Mouse (Mus musculus) liver, embryonic 14.5 days (tissue): ENCODE measurements around the gene Dexi. TPM values are rescaled to one million over a fixed set of nuclear protein-coding genes. Genes with fewer than 3 reads are reported as not detected.

Source experiments
- ATAC-seq: fragments of 200-750 bp; cut with Nextera tagmentation; 2 replicates; pipeline ENCODE4 v1.8.0; 2017; ENCODE audit warnings: moderate number of reproducible peaks, mild to moderate bottlenecking, moderate library complexity; ENCODE audit not compliant: insufficient read depth
- DNase-seq, 3 experiments: peaks; one replicate each; pipeline ENCODE4 v3.0.0-alpha.2; 2012 to 2013; ENCODE audit warnings: low read depth in 3 of 3, low spot score in 3 of 3
- H3K27ac ChIP-seq: fragments of 300-500 bp; sonication (generic); 2 replicates; pipeline ENCODE4 v1.5.1; 2014; ENCODE audit warnings: moderate library complexity, mild to moderate bottlenecking, control low read depth, inconsistent platforms
- H3K27me3 ChIP-seq: fragments of 300-500 bp; sonication (generic); 2 replicates; pipeline ENCODE4 v1.6.1; 2014; ENCODE audit warnings: mild to moderate bottlenecking, low read length, moderate library complexity; ENCODE audit not compliant: control insufficient read depth, insufficient read depth
- H3K36me3 ChIP-seq: fragments of 300-500 bp; sonication (generic); replicated peaks from 2 replicates; pipeline ENCODE4 v1.6.1; 2014; ENCODE audit warnings: low read depth; ENCODE audit not compliant: control insufficient read depth, insufficient read depth
- H3K4me1 ChIP-seq, 2 experiments: fragments of 200-500 bp in 1 of 2; fragments of 300-500 bp in 1 of 2; sonication (generic) in 1 of 2; replicated peaks; 2 replicates each; pipeline ENCODE4 v1.6.1; 2012 to 2014; ENCODE audit warnings: antibody characterized with exemption in 1 of 2, inconsistent platforms in 1 of 2, low read length in 1 of 2; ENCODE audit not compliant: control insufficient read depth in 2 of 2, insufficient read depth in 2 of 2
- H3K4me2 ChIP-seq: fragments of 300-500 bp; sonication (generic); 2 replicates; pipeline ENCODE4 v1.6.1; 2014; ENCODE audit warnings: low read depth, mild to moderate bottlenecking, control low read depth, moderate library complexity
- H3K4me3 ChIP-seq, 2 experiments: fragments of 200-500 bp in 1 of 2; fragments of 300-500 bp in 1 of 2; sonication (generic) in 1 of 2; 2 replicates each; pipeline ENCODE4 v1.5.1; 2012 to 2014; ENCODE audit warnings: low read depth in 2 of 2, low read length in 2 of 2, mild to moderate bottlenecking in 2 of 2, control low read depth in 1 of 2, inconsistent platforms in 1 of 2, moderate library complexity in 1 of 2; ENCODE audit not compliant: insufficient read depth in 1 of 2
- H3K9ac ChIP-seq: fragments of 300-500 bp; sonication (generic); replicated peaks from 2 replicates; pipeline ENCODE4 v1.6.1; 2014; ENCODE audit warnings: mild to moderate bottlenecking, control low read depth, moderate library complexity
- H3K9me3 ChIP-seq: fragments of 300-500 bp; sonication (generic); 2 replicates; pipeline ENCODE4 v1.6.1; 2016; ENCODE audit warnings: low read length, mixed read lengths; ENCODE audit not compliant: control insufficient read depth
- CTCF ChIP-seq: IDR thresholded peaks from 2 replicates; pipeline ENCODE4 v1.5.1; 2016; ENCODE audit warnings: antibody characterized with exemption, low read depth, control low read depth
- EP300 ChIP-seq: IDR thresholded peaks from 2 replicates; pipeline ENCODE4 v1.6.1; 2016; ENCODE audit warnings: antibody characterized with exemption, low read depth
- WGBS: fragments of 180-500 bp; shearing (Covaris S2); extraction: QIAGEN DNeasy Blood & Tissue Kit; methylation state at CpG from one replicate; pipeline ENCODE4 v1.1.7; 2014; ENCODE audit not compliant: insufficient replicate concordance; 5-methylcytosine and 5-hydroxymethylcytosine counted together
- polyA plus RNA-seq, 2 experiments: library from polyadenylated mRNA; depleted of rRNA in 1 of 2; stranded (reverse) in 1 of 2; unstranded in 1 of 2; fragments of >200 nt; fragmentation: Nextera tagmentation in 1 of 2; extraction: Ambion mirVana in 1 of 2; gene quantifications; 2 replicates each; pipeline versions ENCODE4 v1.2.1 to v1.2.3; 2012 to 2014

The Dexi gene
- polyA plus RNA-seq, 2 experiments, result 3.9 to 4.3 TPM

DNA sequence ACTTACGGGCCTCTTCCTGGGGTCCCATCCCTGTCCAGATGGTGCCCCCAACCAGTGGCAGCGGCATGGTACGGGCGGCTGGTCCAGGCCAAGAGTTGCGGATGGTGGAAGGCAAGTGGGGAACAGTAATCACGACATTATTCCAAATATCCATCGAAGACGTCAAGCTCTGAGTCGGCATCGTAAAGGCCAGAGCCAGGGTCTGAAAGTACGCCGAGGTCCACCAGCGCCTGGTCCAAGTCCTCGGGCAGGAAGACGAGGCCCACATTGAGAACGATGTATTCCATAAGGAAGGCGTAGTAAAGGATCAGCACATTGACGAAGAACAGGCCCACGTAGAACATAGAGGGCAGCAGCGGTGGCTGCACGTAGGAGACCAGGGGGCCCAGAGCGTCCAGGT lies 588 bp downstream of the Dexi start:
- Histone ChIP-seq H3K27ac (no peak overlapping the region), H3K9ac (peak overlapping the region; percentile 56), H3K4me3 (peak overlapping the region; percentile 63 to 75), H3K27me3 (no peaks in the 10 kb centered on the region), H3K4me1 (peaks cover 10 to 22% of the 10 kb centered on the region in 2 experiments), H3K4me2 (peak overlapping the region; percentile 92), H3K9me3 (no peaks in the 10 kb centered on the region), H3K36me3 (no peaks in the 10 kb centered on the region)
- TF ChIP-seq CTCF (no peak), EP300 (no peak)
- 10% methylated on average over 22 of the region's 22 CpGs for WGBS
- ATAC-seq (no peak), DNase-seq (no peak)

DNA sequence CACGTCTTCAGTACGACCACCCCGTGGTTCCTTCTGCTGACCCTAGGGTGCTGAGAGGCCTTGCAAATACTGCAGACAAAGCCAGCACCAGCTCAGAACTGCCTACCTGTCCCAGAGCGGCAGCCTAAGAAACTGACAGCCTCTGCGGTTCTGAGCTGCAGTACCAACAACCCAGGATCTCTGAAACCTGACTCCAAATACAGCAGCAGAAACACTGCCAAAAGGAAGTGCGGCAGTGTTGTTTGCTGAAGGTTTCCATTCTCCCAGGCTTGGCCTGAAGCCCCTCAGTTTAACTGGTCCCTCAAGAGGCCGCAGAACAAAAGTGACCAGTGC lies 1.3 kb downstream of the Dexi start:
- ATAC-seq (no peak), DNase-seq (no peak)
- Histone ChIP-seq H3K36me3 (no peaks in the 10 kb centered on the region), H3K27ac (no peak overlapping the region), H3K27me3 (no peaks in the 10 kb centered on the region), H3K4me2 (peak overlapping the region; percentile 92), H3K4me1 (peaks cover 10 to 22% of the 10 kb centered on the region in 2 experiments), H3K9ac (no peak overlapping the region), H3K4me3 (peak overlapping the region; percentile 5 to 75; a peak in 3 of 4 replicates), H3K9me3 (no peaks in the 10 kb centered on the region)
- WGBS, result 40% methylated on average over 7 of the region's 7 CpGs
- TF ChIP-seq EP300 (no peak), CTCF (no peak)

DNA sequence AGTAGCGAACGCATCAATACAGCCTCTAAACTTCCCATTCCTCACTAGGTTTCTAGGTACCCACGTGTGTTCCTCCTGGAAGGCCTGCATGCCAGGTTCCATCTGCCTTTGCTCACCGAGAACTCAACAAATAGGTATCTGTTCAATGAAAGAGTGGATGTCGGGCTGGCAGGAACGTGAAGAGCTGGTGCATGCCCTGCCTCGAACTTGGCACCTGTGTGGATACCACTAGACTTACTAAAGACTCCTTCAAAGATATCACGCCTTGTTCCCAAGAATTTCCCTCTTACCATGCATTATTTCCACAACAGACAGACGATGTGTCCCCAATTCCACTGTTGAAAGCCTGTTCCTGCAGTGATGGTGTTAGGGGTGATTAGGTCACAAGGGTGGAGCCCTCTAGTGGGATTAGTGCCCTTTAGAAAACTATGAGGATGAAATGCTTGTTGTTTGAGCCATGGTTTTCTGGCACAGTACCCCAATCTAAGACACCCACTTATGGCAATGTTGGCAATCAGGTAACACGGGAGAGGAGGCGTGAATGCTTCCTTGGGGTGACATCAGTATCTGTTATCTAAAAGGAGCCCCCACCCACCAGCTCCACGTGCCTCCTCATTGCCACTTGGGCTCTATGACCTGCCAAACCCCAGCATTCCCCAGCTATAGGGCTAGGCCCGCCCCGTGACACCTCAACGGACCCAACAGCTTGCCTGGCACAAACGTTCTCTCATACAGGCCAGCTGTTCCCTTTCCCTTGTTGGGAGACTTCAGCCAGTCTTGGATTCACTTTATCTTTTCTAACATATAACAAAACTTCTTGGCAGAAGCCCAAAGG lies 1.9 kb downstream of the Dexi start:
- TF ChIP-seq CTCF (0 out of 2 replicates have a peak, but pooled peaks have one; percentile 11), EP300 (no peak)
- H3K9me3 ChIP-seq, result no peaks in the 10 kb centered on the region
- peak overlapping the region in 1 of 2 experiments; percentile 75; a peak in 1 of 4 replicates for H3K4me3 ChIP-seq
- H3K27ac ChIP-seq, result no peak overlapping the region
- no peak overlapping the region for H3K9ac ChIP-seq
- 58% methylated on average over 16 of the region's 16 CpGs for WGBS
- ATAC-seq (no peak), DNase-seq (no peak)
- H3K4me2 ChIP-seq, result peak overlapping the region; percentile 92
- H3K4me1 ChIP-seq, result peaks cover 6 to 19% of the 10 kb centered on the region in 2 experiments
- H3K36me3 ChIP-seq, result no peaks in the 10 kb centered on the region
- H3K27me3 ChIP-seq, result no peaks in the 10 kb centered on the region

DNA sequence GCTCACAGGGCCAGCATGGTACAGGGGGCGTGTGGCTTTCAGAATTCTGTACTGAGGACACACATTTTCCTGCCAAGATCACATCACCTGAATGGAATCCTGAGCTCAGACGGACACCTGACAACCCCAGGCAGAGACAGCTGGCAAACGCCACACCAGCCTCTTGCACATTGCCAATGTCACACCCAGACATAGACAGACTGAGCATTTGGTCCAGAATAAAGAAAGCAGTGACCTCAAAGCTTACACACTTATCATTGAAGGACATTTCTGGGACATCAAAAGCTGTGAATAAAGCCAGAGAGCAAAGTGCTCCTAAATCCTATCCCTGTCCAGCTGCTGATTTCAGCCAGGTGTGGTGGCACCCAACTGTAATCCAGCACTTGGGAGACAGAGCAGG lies 5.9 kb downstream of the Dexi start:
- Histone ChIP-seq H3K9me3 (no peaks in the 10 kb centered on the region), H3K9ac (no peak overlapping the region), H3K4me1 (peaks cover 0 to 12% of the 10 kb centered on the region in 2 experiments; a peak in 3 of 4 replicates), H3K27ac (no peak overlapping the region), H3K4me2 (no peak overlapping the region), H3K4me3 (no peak overlapping the region), H3K36me3 (no peaks in the 10 kb centered on the region), H3K27me3 (no peaks in the 10 kb centered on the region)
- no peak for ATAC-seq
- TF ChIP-seq CTCF (no peak), EP300 (no peak)
- 69% methylated on average over 3 of the region's 3 CpGs for WGBS
- no peak for DNase-seq

DNA sequence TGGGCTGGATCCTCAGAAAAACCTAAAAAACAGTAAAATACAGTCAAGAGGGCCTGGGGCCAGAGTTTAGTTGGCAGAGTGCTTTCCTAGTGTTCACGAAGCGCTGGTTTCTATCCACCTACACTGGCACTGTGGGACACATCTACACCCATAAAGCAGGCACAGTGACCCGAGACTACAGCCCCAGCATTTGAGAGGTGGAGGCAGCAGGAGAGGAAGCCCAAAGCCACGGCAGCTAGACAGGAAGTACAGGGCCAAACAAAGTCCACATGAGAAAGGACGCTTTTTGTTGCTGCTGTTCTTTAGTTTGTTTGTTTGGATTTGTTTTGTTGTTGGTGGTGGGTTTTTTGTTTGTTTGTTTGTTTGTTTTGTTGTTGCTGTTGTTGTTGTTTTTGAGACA lies 6.5 kb downstream of the Dexi start:
- no peak overlapping the region for H3K4me2 ChIP-seq
- no peaks in the 10 kb centered on the region for H3K36me3 ChIP-seq
- H3K9ac ChIP-seq, result no peak overlapping the region
- H3K27me3 ChIP-seq, result no peaks in the 10 kb centered on the region
- no peak overlapping the region for H3K27ac ChIP-seq
- ATAC-seq, result no peak
- no peaks in the 10 kb centered on the region for H3K9me3 ChIP-seq
- H3K4me1 ChIP-seq, result peaks cover 0 to 6% of the 10 kb centered on the region in 2 experiments; a peak in 1 of 4 replicates
- no peak for DNase-seq
- TF ChIP-seq CTCF, result no peak
- no peak for TF ChIP-seq EP300
- whole genome bisulfite sequencing, result 54% methylated on average over 5 of the region's 5 CpGs
- H3K4me3 ChIP-seq, result no peak overlapping the region
